Mouse (Mus musculus) left cerebral cortex, adult 9 months (tissue): ENCODE measurements at regions not wholly inside any gene's neighbourhood (a gene's known extent, or its start where the extent isn't known, plus 50 kb on each side); places are given as distances from the start of the nearest gene placed in this dataset.

Experiments used
- DNase-seq, 2 experiments: peaks; one replicate each; pipeline ENCODE4 v3.0.0; 2022; ENCODE audit warnings: low spot score in 2 of 2

- DNase-seq: no peak
These were observed 100.6 kb upstream of the Rfx3 start for GRCm38 (mm10) chr19:28111263-28112180.

- DNase-seq: no peak
These were observed 84.7 kb upstream of the Rfx3 start for GRCm38 (mm10) chr19:28095620-28096019.

- DNase-seq: peak; percentile 9 to 63
These were observed 81.3 kb upstream of the Rfx3 start for GRCm38 (mm10) chr19:28092252-28092651.

- DNase-seq: peak; percentile 18 to 48
These were observed 76.9 kb upstream of the Rfx3 start for GRCm38 (mm10) chr19:28087607-28088546.

- no peak for DNase-seq
These were observed 59.4 kb upstream of the Rfx3 start for GRCm38 (mm10) chr19:28070386-28070785.
